Mouse (Mus musculus): ENCODE measurements at regions not wholly inside any gene's neighbourhood (a gene's known extent, or its start where the extent isn't known, plus 50 kb on each side); places are given as distances from the start of the nearest gene placed in this dataset.
A peak's percentile ranks its signal among the peaks of the same experiment; 100 is the strongest.
"Not testable (repeated sequence)": the region's sequence is repeated elsewhere in the genome, so short reads cannot be mapped to it uniquely, and the experiment has no call there.

DNA sequence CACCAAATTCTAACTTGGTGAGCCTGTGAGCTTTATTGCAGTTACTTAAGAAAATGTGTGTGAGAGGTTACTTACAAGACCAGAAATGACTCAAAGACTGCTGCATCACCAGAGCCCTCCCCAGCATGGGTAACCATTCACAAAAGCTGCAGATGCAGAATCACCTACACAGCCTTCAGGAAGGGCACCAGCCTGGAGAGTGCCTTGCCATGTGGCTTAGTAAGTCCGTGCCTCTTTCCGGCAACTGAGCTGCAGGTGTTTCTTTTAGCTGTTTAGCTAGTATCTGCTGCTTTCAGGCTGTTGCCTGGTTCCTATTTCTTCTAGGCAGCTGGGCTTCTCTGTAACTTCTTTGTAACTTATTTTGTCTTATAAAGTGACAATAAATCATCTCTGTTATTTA is 213.2 kb upstream of the Stxbp6 start:
- no peak overlapping the region for H3K9ac ChIP-seq
- H3K4me3 ChIP-seq = no peak overlapping the region
- H3K27me3 ChIP-seq = no peaks in the 10 kb centered on the region
- no peak overlapping the region for H3K4me2 ChIP-seq (replicated peaks)
- no peaks in the 10 kb centered on the region for H3K9me3 ChIP-seq (replicated peaks)
- WGBS = 75% methylated on average over 2 of the region's 2 CpGs
- H3K4me1 ChIP-seq = no peaks in the 10 kb centered on the region
- ATAC-seq (ENCODE audit: low FRiP score) = no peak
- no peaks in the 10 kb centered on the region for H3K36me3 ChIP-seq
- no peak overlapping the region for H3K27ac ChIP-seq

DNA sequence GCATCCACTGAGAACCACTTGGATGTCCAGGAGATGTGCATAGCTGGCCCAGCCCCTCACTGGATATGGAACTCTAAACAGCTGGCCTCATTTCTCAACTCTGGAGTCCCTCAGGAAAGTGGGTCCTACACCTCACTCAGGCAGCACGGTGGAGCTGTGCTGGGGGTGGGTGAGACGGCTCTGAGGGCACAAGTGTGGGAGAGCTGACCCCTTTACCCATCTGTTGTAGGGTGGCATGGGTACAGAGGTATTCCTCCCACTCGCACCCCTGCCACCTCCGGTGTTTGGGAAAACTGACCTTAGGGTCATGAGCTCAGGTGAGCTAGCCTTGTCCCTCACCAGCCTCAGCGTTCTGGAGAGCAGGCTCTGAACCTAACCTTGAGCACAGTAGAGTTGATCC is 181.8 kb upstream of the Stxbp6 start:
- no peak overlapping the region for H3K4me3 ChIP-seq
- no peak overlapping the region for H3K27ac ChIP-seq
- H3K36me3 ChIP-seq = no peaks in the 10 kb centered on the region
- 0 out of 2 replicates have a peak, but pooled peaks have one; percentile 26 for ATAC-seq (ENCODE audit: low FRiP score)
- H3K4me1 ChIP-seq = no peaks in the 10 kb centered on the region
- H3K27me3 ChIP-seq = no peaks in the 10 kb centered on the region
- no peaks in the 10 kb centered on the region for H3K9me3 ChIP-seq (replicated peaks)
- WGBS = 93% methylated on average over 5 of the region's 5 CpGs
- no peak overlapping the region for H3K4me2 ChIP-seq (replicated peaks)
- H3K9ac ChIP-seq = no peak overlapping the region

DNA sequence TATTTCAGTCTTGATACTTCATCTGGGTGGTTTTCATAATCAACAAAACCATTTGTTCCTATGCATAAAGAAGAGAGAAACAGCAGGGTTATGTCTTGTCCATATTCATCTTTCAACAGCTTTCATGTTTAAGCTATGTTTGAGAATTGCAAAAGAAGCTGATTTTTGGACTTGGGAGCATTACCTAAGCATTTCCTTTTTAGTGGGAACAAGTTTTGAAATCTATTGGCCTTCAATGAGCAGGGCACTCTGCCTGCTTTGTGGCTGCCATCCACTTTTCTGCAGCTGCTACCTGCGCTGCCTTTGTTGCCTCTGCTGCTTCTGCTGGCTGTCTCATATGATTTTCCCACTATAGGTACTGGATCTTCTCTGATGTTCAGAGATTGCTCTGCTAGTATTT is 136.6 kb upstream of the Stxbp6 start:
- Histone ChIP-seq H3K4me3 (no peak overlapping the region), H3K4me2 (replicated peaks) (no peak overlapping the region), H3K9me3 (replicated peaks) (no peaks in the 10 kb centered on the region), H3K27me3 (no peaks in the 10 kb centered on the region), H3K36me3 (no peaks in the 10 kb centered on the region), H3K4me1 (no peaks in the 10 kb centered on the region), H3K27ac (no peak overlapping the region), H3K9ac (no peak overlapping the region)
- no peak for ATAC-seq (ENCODE audit: low FRiP score)
- WGBS = 89% methylated on average over 1 of the region's 1 CpGs

DNA sequence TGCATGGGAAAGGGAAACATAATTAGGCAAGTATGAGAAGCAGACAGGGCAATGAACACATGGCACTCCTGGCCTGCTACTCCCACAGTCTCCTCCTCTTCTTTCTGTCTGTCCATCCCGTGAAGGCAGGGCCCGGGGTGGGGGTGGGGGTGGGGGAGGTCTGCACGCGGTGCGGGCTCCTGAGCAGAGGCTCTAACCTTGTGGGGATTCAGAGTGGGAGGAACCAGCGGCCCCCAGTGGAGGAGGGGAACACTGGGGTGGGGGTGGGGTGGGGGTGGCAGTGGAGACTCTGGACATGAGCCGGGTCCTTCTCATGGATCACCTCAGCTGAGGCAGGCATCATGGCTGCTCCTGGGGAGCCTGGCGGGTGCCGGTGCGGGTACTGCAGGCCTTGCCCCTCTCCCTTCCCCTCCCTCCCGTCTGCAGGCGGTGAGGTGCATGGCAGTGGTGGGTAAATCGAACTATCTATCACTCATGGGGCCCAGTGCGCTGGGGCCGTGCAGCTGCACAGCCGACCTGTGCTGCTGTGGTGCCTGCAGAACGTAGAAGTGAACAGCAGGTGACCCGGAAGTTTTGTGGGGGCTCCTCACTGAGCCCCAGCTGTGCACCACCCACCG is 120.9 kb upstream of the Stxbp6 start:
- Histone ChIP-seq H3K4me1 (no peaks in the 10 kb centered on the region), H3K27ac (no peak overlapping the region), H3K9ac (no peak overlapping the region), H3K4me2 (replicated peaks) (no peak overlapping the region), H3K4me3 (no peak overlapping the region), H3K36me3 (no peaks in the 10 kb centered on the region), H3K27me3 (no peaks in the 10 kb centered on the region), H3K9me3 (replicated peaks) (no peaks in the 10 kb centered on the region)
- peak; percentile 50 for ATAC-seq (ENCODE audit: low FRiP score)
- 52% methylated on average over 19 of the region's 19 CpGs for WGBS

DNA sequence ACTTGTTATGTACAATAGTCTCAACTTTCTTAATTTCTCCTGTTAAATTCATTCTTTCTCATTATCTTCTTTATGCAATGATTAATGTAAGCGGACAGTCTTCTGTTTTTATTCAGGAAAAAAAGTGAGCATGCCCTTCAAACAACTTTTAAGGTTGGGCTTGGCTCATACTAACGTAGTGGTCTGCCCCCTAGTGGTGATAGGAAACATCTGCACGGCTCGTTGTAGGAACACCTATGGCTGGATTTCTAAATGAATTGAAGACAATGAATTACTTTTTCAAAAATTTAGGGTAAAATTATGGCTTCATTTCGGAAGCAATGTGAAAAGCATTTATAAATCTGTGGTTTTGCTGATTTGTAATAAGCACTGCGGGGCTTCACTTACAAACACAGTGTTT is 112.6 kb upstream of the Stxbp6 start:
- ATAC-seq (ENCODE audit: low FRiP score) = no peak
- no peaks in the 10 kb centered on the region for H3K4me1 ChIP-seq
- H3K27ac ChIP-seq = no peak overlapping the region
- no peaks in the 10 kb centered on the region for H3K9me3 ChIP-seq (replicated peaks)
- 14% methylated on average over 6 of the region's 6 CpGs for WGBS
- no peak overlapping the region for H3K9ac ChIP-seq
- no peak overlapping the region for H3K4me2 ChIP-seq (replicated peaks)
- H3K36me3 ChIP-seq = no peaks in the 10 kb centered on the region
- no peak overlapping the region for H3K4me3 ChIP-seq
- no peaks in the 10 kb centered on the region for H3K27me3 ChIP-seq

DNA sequence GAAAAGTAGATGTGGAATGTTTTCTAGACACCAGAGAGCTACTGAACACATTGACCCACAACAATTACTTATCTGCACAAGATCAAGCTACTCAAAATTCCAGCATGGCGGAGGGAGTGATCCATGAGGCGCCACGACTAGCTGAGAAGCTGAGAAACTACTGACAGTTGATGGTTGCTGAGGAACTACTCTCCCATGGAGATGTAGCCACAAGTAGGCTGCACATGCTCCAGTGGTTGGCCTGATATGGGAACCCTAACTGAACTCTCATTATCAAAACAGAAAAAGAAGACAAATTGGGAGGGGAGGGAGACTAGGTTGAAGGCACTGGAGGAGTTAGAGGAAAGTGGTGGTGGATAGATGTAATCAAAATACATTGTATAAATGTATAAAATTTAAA is 110.0 kb upstream of the Stxbp6 start:
- Histone ChIP-seq H3K27me3 (no peaks in the 10 kb centered on the region), H3K9me3 (replicated peaks) (no peaks in the 10 kb centered on the region), H3K4me3 (no peak overlapping the region), H3K36me3 (no peaks in the 10 kb centered on the region), H3K27ac (no peak overlapping the region), H3K4me2 (replicated peaks) (no peak overlapping the region), H3K9ac (no peak overlapping the region), H3K4me1 (no peaks in the 10 kb centered on the region)
- WGBS = 89% methylated on average over 3 of the region's 3 CpGs
- no peak for ATAC-seq (ENCODE audit: low FRiP score)

DNA sequence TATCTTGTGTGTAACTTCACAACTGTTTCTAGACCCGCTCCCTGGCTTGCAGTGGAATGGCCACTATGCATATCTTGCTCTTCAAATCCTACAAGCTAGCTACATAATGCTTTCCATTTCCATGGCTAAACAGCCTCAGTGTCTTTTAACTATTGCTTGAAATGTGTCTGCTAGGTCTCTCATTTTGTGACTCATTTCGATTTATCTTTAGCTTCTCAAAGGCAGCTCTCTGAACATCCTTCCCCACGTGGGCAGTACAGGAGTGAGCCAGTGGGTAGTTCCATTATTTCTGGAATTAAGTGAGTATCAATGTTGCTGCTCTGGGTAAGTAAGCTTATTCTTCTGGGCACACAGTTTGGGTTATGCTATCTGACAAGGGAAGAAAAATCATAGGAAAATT is 102.9 kb upstream of the Stxbp6 start:
- no peaks in the 10 kb centered on the region for H3K36me3 ChIP-seq
- ATAC-seq (ENCODE audit: low FRiP score) = no peak
- no peaks in the 10 kb centered on the region for H3K27me3 ChIP-seq
- no peaks in the 10 kb centered on the region for H3K4me1 ChIP-seq
- no peak overlapping the region for H3K27ac ChIP-seq
- H3K9me3 ChIP-seq (replicated peaks) = no peaks in the 10 kb centered on the region
- H3K9ac ChIP-seq = no peak overlapping the region
- no peak overlapping the region for H3K4me3 ChIP-seq
- 80% methylated on average over 3 of the region's 3 CpGs for WGBS
- no peak overlapping the region for H3K4me2 ChIP-seq (replicated peaks)

DNA sequence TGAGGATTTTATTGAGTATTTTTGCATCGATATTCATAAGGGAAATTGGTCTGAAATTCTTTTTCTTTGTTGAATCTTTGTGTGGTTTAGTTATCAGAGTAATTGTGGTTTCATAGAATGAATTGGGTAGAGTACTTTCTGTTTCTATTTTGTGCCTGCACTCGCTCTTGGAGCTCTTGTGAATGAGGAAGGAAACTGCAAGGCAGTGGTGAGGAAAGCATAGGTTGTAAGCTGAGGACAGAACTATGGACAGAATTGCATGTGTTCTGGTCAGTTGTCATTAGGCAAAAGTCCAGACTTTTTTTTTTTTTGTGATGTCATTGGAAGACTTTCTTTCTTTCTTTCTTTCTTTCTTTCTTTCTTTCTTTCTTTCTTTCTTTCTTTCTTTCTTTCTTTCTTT is 100.8 kb upstream of the Stxbp6 start:
- not testable (repeated sequence) for H3K36me3 ChIP-seq; H3K4me3 ChIP-seq; H3K9ac ChIP-seq; H3K4me1 ChIP-seq; ATAC-seq (ENCODE audit: low FRiP score); H3K4me2 ChIP-seq (replicated peaks); H3K9me3 ChIP-seq (replicated peaks); H3K27me3 ChIP-seq; H3K27ac ChIP-seq
- WGBS = 91% methylated on average over 2 of the region's 2 CpGs

DNA sequence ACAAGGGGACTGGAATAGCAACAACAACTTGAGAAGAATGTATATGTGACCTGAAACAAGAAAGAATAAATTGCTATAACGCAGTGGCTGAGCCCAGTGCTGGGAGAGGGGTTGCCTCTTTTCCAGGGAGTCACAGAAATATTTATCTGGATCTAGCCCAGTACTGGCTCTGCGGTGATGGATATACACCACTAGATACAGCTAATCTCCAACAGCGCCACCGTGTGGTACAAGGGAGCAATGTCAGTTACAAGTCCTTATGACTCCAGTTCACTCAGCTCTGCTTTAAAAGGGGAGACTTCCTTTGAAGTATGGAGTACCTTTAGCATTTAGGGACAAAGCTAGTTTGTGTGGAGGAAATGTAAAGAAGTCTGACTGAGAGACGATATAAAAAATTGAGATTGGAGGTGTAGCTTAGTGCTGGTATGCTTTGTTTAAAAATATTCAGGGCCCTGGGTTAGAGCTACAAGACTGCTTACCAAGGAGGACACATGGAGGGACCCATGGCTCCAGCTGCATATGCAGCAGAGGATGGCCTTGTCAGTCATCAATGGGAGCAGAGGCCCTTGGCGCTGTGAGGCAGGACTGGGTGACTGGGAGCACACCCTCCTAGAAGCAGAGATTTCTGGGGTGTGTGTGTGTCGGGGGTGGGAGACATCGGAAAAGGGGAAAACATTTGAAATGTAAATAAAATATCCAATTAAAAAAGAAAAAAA is 97.6 kb upstream of the Stxbp6 start:
- Histone ChIP-seq H3K9me3 (replicated peaks) (no peaks in the 10 kb centered on the region), H3K36me3 (no peaks in the 10 kb centered on the region)
- WGBS = 39% methylated on average over 8 of the region's 8 CpGs

DNA sequence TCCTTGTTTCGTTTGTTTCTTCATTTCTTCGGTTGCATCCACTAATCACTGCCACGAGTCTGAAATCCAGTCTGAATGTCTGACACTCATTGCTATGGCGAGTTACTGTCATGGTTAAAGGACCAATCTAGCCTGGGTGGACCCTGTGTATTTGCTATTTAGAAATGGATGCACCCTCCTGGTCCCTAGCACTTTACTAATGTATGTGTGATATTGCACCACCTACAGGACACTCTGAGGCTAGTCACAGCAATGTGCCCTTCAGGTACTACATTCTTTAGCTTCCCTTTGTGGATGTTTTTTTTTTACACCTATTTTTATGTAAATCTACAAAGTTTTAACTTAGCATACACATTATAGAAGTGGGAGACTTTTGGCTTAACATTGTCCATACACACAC is 87.5 kb upstream of the Stxbp6 start:
- no peak overlapping the region for H3K27ac ChIP-seq
- no peaks in the 10 kb centered on the region for H3K9me3 ChIP-seq (replicated peaks)
- H3K4me2 ChIP-seq (replicated peaks) = no peak overlapping the region
- no peak overlapping the region for H3K9ac ChIP-seq
- H3K36me3 ChIP-seq = no peaks in the 10 kb centered on the region
- H3K4me1 ChIP-seq = no peaks in the 10 kb centered on the region
- no peak overlapping the region for H3K4me3 ChIP-seq
- ATAC-seq (ENCODE audit: low FRiP score) = peak; percentile 48; the same call in 1 of the 2 replicates
- WGBS = 76% methylated on average over 4 of the region's 4 CpGs
- no peaks in the 10 kb centered on the region for H3K27me3 ChIP-seq

More for the DNA sequence above, 97.6 kb upstream of the Stxbp6 start:
- Histone ChIP-seq H3K4me3 (no peak overlapping the region), H3K27ac (no peak overlapping the region), H3K27me3 (no peaks in the 10 kb centered on the region), H3K4me1 (no peaks in the 10 kb centered on the region), H3K4me2 (replicated peaks) (no peak overlapping the region), H3K9ac (no peak overlapping the region)
- peak; percentile 84 for ATAC-seq (ENCODE audit: low FRiP score)

DNA sequence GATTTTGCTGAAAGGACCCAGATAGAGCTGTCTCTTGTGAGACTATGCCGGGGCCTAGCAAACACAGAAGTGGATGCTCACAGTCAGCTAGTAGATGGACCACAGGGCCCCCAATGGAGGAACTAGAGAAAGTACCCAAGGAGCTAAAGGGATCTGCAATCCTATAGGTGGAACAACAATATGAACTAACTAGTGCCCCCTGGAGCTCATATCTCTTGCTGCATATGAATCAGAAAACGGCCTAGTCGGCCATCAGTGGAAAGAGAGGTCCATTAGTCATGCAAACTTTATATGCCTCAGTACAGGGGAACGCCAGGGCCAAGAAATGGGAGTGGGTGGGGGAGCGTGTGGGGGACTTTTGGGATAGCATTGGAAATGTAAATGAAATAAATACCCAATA is 87.1 kb upstream of the Stxbp6 start:
- not testable (repeated sequence) for H3K4me2 ChIP-seq (replicated peaks); H3K9ac ChIP-seq; ATAC-seq (ENCODE audit: low FRiP score); H3K36me3 ChIP-seq; H3K9me3 ChIP-seq (replicated peaks); H3K4me3 ChIP-seq; H3K27ac ChIP-seq; H3K4me1 ChIP-seq; H3K27me3 ChIP-seq
- WGBS = 85% methylated on average over 5 of the region's 5 CpGs

DNA sequence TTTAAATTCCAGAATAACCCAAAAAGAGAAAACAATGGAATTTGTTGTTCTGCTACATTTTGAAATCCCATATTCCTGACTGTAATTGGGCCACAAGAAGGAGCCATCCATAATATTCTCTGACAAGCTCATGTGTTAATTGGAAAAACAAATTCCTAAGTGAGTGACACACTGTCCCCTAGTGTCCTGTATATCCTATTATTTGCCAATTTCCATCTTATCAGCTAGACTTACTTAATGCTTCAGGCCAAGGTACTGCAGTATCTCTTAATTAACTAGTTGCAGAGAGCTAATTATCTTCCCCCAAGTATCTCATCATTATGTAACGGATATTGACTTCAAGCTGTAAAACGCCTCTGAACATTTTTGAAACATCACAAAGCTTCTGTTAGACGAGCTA is 84.5 kb upstream of the Stxbp6 start:
- WGBS = 78% methylated on average over 3 of the region's 3 CpGs
- no peak overlapping the region for H3K4me2 ChIP-seq (replicated peaks)
- H3K9me3 ChIP-seq (replicated peaks) = no peaks in the 10 kb centered on the region
- ATAC-seq (ENCODE audit: low FRiP score) = no peak
- no peak overlapping the region for H3K4me3 ChIP-seq
- no peak overlapping the region for H3K9ac ChIP-seq
- no peaks in the 10 kb centered on the region for H3K4me1 ChIP-seq
- H3K27me3 ChIP-seq = no peaks in the 10 kb centered on the region
- H3K27ac ChIP-seq = no peak overlapping the region
- no peaks in the 10 kb centered on the region for H3K36me3 ChIP-seq

DNA sequence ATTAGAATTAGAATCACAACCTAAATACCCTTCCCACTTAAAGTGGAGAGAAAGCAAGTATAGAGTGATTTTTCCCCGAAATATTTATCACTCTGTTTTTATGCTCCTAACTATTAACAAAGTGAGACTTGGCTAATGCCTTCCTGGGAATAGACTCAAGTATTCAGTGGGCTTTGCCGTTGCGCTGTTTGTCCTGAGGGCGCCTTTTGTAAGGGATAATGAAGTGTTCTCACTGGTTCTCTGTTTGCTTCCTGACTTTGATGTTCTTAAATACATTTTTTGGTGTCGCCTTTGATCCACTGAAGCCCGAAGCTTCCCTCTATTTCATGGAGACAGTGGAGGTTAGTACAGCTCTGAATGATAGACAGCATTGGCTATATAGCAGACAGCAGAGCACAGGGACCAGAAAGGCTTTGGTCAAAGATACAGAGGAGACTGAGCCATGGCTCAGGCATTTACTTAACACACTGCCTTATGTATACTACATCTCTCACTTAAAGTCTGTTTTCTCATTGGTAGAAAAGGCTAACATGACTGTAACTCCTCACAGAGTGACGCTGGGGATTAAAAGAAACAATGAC is 63.0 kb upstream of the Stxbp6 start:
- H3K9ac ChIP-seq = no peak overlapping the region
- no peak for ATAC-seq (ENCODE audit: low FRiP score)
- WGBS = 71% methylated on average over 7 of the region's 7 CpGs
- no peak overlapping the region for H3K4me2 ChIP-seq (replicated peaks)
- no peaks in the 10 kb centered on the region for H3K36me3 ChIP-seq
- H3K4me3 ChIP-seq = no peak overlapping the region
- H3K4me1 ChIP-seq = no peaks in the 10 kb centered on the region
- no peaks in the 10 kb centered on the region for H3K27me3 ChIP-seq
- no peaks in the 10 kb centered on the region for H3K9me3 ChIP-seq (replicated peaks)
- H3K27ac ChIP-seq = no peak overlapping the region
